Mouse (Mus musculus) E14TG2a.4 (cell line): ENCODE results near the gene Ldb1.

Experiments
- H3K27me3 ChIP-seq: 2 replicates; pipeline ENCODE4 v1.6.1; 2014; ENCODE audit warnings: low read length, control low read depth; ENCODE audit not compliant: insufficient read depth
- H3K36me3 ChIP-seq: 2 replicates; pipeline ENCODE4 v1.6.1; 2014; ENCODE audit warnings: low read length, control low read depth; ENCODE audit not compliant: insufficient read depth
- H3K4me1 ChIP-seq: replicated peaks from 2 replicates; pipeline ENCODE4 v1.6.1; 2014; ENCODE audit warnings: low read depth, low read length, control low read depth
- H3K4me3 ChIP-seq: replicated peaks from 2 replicates; pipeline ENCODE4 v1.5.1; 2014; ENCODE audit warnings: mild to moderate bottlenecking, low read length
- H3K9me3 ChIP-seq: 2 replicates; pipeline ENCODE4 v1.6.1; 2014; ENCODE audit warnings: low read length, control low read depth
- CTCF ChIP-seq: conservative IDR thresholded peaks from 2 replicates; pipeline ENCODE4 v1.5.1; 2014; ENCODE audit warnings: low read length
- NANOG ChIP-seq: IDR thresholded peaks from 2 replicates; pipeline ENCODE4 v1.6.1; 2014; ENCODE audit warnings: borderline replicate concordance, low read length, mixed read lengths
- POU5F1 ChIP-seq: IDR thresholded peaks from 2 replicates; pipeline ENCODE4 v1.6.1; 2014; ENCODE audit warnings: low read length, borderline replicate concordance

Gene Ldb1

GRCm38 (mm10) chr19:46044993-46045695, at the start of gene Ldb1:
Gene Ldb1 (minus strand): TSS chr19:46045214.
- Histone ChIP-seq H3K4me3 (peak within 1 kb of the TSS; percentile 91), H3K36me3 (peaks cover 10% of the 10 kb centered on the region), H3K27me3 (no peaks in the 10 kb centered on the region), H3K9me3 (no peaks in the 10 kb centered on the region), H3K4me1 (peaks cover 76% of the 10 kb centered on the region)
- no peak for TF ChIP-seq NANOG
- TF ChIP-seq CTCF = no peak
- no peak for TF ChIP-seq POU5F1

DNA sequence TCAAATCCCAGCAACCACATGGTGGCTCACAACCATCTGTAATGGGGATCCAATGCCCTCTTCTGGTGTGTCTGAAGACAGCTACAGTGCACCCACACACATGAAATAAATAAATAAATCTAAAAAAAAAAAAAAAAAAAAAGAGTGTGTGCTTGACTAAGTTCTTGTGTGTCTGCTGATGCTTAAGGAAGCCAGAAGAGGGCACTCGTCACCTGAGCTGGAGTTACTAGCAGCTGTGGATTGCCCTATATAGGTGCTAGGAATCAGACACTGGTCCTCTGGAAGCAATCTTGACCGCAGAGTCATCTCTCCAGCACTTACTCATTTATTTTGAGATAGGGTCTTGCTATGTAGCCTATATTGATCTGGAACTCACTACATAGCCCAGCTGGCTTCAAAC, 49.1 kb upstream of the Ldb1 start:
- Histone ChIP-seq H3K4me3 (no peak overlapping the region), H3K36me3 (no peaks in the 10 kb centered on the region), H3K4me1 (peaks cover 7% of the 10 kb centered on the region; the same call in 1 of the 2 replicates), H3K27me3 (no peaks in the 10 kb centered on the region), H3K9me3 (peaks cover 10% of the 10 kb centered on the region)
- no peak for TF ChIP-seq NANOG
- no peak for TF ChIP-seq POU5F1
- no peak for TF ChIP-seq CTCF

DNA sequence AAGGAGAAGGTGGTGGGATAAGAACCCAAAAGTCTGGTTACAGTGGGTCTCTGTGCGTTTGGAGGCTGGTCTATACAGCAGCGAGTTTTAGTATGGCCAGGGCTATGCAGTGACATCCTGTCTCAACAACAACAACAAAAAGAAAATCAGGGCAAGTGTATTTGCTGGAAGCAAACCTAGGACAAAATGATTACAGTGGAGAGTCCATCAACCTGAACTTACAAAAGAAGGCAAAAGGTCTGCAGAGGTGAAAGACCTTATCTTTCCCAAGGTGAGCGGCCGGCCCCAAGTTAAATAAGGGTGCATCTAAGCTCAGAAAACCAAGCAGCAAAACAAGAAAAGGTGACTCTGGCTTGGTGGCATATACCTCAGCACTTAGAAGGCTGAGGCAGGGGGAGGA, 46.6 kb upstream of the Ldb1 start:
- Histone ChIP-seq H3K9me3 (peaks cover 3% of the 10 kb centered on the region; the same call in 1 of the 2 replicates), H3K4me1 (peaks cover 11% of the 10 kb centered on the region; the same call in 1 of the 2 replicates), H3K36me3 (peaks cover 6% of the 10 kb centered on the region), H3K4me3 (no peak overlapping the region), H3K27me3 (no peaks in the 10 kb centered on the region)
- TF ChIP-seq POU5F1 (no peak), NANOG (no peak), CTCF (no peak)

DNA sequence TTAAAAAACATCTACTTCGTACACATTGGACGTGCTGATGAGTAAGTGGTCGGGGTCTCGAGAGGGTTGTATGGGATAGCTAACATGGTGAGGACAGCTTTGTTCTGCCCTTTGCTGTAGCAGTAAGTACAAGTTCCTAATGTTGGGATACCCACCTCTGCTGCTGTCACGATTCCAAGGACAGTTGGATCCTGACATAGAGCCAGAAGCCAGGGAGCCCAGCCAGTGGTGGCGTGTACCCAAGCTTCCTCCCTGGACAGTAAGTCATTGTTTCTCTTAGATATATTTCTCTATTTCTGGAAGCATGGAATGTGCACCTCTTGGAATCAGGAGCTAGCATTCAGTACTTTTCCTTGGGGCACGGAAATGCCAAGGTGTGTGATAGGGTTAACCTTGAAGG, 42.9 kb upstream of the Ldb1 start:
- peaks cover 34% of the 10 kb centered on the region for H3K4me1 ChIP-seq
- H3K4me3 ChIP-seq = no peak overlapping the region
- H3K36me3 ChIP-seq = peaks cover 40% of the 10 kb centered on the region
- no peaks in the 10 kb centered on the region for H3K27me3 ChIP-seq
- no peaks in the 10 kb centered on the region for H3K9me3 ChIP-seq
- TF ChIP-seq POU5F1 (no peak), CTCF (no peak), NANOG (no peak)

DNA sequence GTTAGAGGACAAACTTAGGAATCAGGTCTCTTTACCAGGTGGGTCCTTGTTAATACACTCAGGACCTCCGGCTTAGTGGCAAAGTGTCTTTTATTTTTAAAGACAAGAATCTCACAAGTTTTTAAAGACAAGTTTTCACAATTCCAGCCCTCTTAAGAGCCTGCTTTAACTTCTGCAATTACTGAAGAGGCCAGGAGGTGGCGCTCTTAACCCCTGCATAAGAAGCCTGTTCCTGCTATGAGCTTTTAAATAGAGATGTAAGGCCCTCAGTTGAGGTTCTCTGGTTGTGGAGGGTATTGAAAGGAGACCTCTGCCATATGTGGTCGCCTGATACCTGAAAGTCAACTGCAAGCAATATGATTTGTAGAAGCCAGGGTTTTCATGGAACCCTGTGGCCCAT, 41.3 kb upstream of the Ldb1 start:
- H3K9me3 ChIP-seq = no peaks in the 10 kb centered on the region
- no peak overlapping the region for H3K4me3 ChIP-seq
- peaks cover 55% of the 10 kb centered on the region for H3K36me3 ChIP-seq
- H3K27me3 ChIP-seq = no peaks in the 10 kb centered on the region
- TF ChIP-seq POU5F1 = no peak
- TF ChIP-seq CTCF = peak; percentile 95
- H3K4me1 ChIP-seq = peaks cover 47% of the 10 kb centered on the region

- Histone ChIP-seq H3K4me1 (peaks cover 55% of the 10 kb centered on the region), H3K9me3 (no peaks in the 10 kb centered on the region), H3K27me3 (no peaks in the 10 kb centered on the region), H3K4me3 (no peak overlapping the region), H3K36me3 (peaks cover 66% of the 10 kb centered on the region)
- no peak for TF ChIP-seq NANOG
- no peak for TF ChIP-seq POU5F1
- no peak for TF ChIP-seq CTCF
Observed at GRCm38 (mm10) chr19:46085185-46085584, 40.2 kb upstream of the Ldb1 start.

DNA sequence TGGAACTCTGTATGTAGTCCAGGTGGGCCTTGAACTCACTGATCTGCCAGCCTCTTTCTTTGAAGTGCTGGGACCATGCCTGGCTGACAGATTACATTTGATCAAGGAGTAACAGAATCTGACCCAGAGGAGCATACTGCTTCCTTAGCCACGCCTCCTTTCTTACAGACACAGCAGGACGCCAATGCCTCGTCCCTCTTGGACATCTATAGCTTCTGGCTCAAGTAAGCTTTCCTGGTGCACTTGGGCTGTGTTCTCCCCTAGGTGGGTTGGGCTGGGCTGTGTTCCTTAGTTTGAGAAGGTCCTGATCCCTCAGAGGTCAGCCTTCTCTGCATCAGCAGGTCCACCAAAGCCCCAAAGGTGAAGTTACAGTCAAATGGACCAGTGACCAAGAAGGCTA, 33.5 kb upstream of the Ldb1 start:
- TF ChIP-seq POU5F1 (no peak), CTCF (no peak), NANOG (no peak)
- peaks cover 80% of the 10 kb centered on the region for H3K4me1 ChIP-seq
- no peaks in the 10 kb centered on the region for H3K9me3 ChIP-seq
- peaks cover 77% of the 10 kb centered on the region for H3K36me3 ChIP-seq
- H3K27me3 ChIP-seq = no peaks in the 10 kb centered on the region
- peak overlapping the region; percentile 65 for H3K4me3 ChIP-seq

- peak within 1 kb of the TSS; percentile 98 for H3K4me3 ChIP-seq
- TF ChIP-seq CTCF (no peak), NANOG (no peak), POU5F1 (no peak)
- no peaks in the 10 kb centered on the region for H3K9me3 ChIP-seq
- no peaks in the 10 kb centered on the region for H3K27me3 ChIP-seq
- peaks cover 83% of the 10 kb centered on the region for H3K4me1 ChIP-seq
- H3K36me3 ChIP-seq = peaks cover 77% of the 10 kb centered on the region
Observed at GRCm38 (mm10) chr19:46075616-46076607, 30.9 kb upstream of the Ldb1 start, which contains the start of gene Nolc1. Gene Nolc1 (plus strand): TSS chr19:46075863.
